Mouse (Mus musculus): ENCODE data around the gene Coa4. TPM values are rescaled to one million over a fixed set of nuclear protein-coding genes. Genes with fewer than 3 reads are reported as not detected.
A peak's percentile ranks its signal among the peaks of the same experiment; 100 is the strongest.

Gene Coa4
- total RNA-seq (2021), result 10 to 100 TPM in 1 of 2 experiments, 1 to 10 TPM in 1; 9.3 to 10.5 TPM
- 4.4 and 5.2 TPM in 2 replicates for polyA plus RNA-seq (2012; rRNA removed)
- long read RNA-seq, partial matches to known transcripts, result 1 of 6 reads
- long read RNA-seq, other reads (novel, unspliced or antisense), result 1 of 6 reads

DNA sequence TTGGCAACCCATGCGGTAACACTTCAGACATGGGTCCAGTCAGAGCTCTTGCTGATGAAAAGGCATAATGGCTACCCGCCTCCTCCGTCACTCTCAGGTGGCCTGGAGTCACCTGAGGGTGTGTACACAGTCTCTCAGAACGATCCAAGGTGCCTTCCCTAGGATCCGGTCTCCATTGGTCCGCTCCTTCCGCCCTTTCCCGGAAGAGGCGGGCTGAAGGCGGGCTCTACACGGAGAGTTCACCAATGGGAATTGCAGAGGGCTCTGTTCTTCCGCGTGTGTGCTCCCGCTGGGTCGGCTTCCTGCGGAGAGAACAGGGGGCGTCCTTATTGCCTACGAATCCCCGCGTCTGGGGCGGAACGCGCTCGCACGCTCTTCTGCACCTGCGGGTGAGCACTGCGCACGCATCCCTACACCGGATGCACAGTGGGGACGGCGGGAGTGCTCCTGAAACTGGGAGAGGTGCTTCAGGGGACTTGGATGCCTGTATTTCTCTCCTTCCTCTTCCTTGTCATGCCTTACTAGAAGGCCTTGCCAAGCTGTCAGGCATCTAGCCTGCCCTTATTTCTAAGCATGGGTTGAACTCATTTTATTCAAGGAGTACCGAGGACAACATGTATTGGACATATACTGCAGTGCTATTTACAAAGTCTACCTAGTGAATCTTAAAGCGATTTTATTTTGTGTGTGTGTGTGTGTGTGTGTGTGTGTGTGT, at the start of gene Coa4:
Coa4 (plus strand) TSS at position 268 of the 715 bp plus-strand sequence.
- DNase-seq, result peak; percentile 89

DNA sequence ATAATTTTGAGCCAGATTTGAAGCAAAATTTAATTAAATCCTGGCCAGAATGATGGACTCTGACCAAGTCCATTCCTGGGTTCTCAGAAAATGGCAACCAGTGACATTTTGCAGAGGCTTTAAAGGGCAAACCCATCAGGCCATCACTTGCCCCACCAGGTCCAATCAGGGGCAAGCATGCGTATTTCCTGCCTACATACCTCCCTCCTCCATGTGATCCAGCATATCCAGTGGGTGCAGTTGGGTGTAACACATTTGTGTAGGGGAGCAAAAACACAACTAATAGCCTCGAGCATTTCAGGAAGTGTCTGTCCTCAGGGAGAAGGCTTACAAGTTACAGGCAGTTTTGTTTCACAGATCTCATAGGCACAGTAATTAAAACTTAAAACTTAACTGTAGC, 49.6 kb upstream of the Coa4 start:
- DNase-seq, result no peak

DNA sequence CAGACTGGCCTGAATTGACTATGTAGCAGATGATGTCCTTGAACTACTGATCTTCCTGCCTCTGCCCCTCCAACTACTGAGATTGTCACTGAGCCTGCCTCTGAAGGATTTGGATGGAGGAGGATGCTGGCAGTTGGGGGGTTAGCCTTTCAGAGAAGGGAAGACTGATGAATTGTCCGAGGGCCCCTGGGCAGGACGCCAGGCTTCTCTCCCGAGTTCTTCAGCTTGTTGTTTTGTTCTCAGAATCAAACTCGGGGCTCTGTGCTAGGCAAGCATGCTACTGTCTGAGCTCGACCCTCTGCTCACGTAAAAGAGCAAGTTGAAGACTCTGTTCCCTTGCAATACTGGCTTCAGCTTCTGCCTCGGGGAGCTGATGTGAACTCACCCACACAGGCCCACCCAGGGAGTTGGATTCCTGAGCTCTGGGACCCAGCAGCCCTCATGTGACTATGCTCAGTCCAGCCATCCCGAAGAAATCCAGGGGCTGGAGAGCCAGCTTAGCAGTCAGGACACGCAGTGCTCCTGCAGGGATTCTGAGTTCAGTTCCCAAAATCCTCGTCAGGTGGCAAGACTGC, 48.3 kb upstream of the Coa4 start:
- DNase-seq, result no peak

DNA sequence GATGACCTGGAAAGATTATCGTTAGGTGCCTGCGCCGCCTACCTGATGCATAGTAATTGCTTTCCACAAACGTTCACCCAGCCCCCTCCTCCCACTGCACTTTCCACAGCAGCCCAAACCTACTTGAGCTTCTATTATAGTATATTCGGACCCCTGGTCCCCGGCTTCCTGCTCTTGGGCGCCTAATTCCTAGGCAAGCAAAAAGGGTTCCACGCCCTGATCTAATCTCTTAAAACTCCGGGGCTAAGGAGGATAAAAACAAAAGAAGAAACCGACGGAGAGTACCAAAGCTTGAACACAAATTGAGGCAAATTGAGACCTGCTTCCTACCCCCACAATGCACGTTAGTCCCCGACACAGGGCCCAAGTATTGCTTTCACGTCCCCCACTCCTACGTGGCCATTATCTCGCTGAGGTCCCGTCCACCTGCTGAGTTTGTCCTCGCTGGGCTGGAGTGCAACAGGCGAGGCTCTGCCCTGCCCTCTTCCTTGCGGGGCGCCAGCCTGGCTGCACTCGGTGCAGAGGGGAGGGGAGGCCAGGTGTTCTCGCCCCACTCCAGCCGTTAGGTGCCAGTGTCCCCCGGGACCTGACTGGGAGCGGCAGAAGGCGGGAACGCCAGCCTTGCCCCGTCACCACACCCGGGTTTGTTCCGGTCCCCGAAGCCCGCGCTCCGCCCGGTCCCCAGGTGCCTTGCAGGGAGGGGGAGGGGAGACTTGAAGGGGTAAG, 44.3 kb upstream of the Coa4 start:
- DNase-seq, result no peak

DNA sequence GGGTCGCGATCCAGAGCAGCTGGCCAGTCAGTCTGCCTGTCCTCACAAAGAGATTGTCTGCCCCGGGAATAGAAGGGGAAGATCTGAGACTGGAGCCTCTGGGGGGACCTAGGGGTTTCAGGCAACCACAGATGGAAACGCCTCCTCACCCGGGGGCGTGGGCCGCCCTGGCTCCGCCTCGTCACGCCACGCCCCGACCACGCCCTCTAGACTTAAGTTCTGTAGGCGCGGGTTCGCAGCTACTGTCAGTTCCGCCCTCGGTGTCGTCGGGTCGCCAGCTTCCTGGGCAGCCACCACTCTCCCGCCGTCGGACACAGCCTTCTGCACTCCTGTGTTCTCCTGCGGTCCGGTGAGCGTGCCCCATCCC, 43.8 kb upstream of the Coa4 start, which contains the start of gene Ucp2:
Ucp2 (plus strand) TSS at position 221 of the 367 bp plus-strand sequence.
- DNase-seq, result peak; percentile 87

DNA sequence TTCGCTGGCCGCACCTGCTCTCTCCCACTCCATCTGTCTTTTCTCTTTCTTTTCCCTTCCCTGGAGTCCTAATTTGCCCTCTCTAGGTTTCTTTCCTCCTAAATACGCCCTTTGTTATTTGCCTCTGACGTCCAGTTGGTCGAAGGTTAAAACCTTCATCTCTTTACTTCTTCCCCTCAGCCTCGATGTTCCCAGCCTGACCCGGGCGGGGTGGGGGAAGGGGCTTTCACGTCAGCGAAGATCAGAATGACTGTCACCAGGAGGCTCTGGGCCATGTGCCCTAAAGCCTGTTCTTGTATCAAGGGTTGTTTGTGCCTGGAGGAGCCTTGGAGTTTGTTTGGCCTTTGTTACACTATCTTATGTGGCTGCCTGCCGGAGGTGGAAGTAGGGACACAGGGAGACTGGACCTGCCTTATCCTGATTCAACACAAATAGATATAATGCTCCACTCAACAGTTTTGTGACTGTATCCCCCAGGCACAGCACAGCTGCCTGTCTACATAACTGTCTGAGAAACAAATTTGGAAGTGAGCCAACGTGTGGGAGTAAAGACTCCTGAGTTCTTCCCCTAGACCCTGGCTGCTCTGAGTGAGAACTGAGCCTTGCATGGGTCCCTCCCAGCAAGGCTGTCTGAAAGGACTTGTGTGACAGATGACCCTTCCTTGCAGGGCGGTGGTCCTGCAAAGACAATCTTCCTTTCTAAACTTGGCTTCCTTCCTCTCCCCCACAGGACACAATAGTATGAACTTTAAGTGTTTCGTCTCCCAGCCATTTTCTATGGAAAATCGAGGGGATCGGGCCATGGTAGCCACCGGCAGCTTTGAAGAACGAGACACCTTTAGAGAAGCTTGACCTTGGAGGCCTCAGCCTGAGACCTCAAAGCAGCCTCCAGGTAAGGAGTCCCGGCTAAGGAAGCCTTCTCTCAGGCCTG, 43.1 kb upstream of the Coa4 start:
- DNase-seq, result peak; percentile 19

DNA sequence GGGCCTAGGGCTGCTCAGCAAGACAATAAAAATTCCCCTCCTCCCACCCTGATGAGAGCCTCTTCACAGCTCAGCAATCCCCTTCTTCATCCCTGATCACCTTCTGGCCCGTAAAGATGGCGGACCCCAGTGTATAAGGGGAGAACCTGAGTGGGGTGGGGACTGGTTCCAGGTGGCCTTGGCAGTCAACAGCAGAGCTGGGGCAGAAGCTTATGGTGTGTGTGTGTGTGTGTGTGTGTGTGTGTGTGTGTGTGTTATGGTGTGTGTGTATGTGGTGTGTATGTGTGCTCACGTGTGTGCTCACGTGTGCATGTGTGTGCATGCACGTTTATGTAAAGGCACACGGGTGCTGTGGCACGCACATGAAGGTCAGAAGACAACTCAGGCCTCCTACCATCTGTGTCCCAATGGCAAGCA, 42.4 kb upstream of the Coa4 start:
- DNase-seq, result no peak

DNA sequence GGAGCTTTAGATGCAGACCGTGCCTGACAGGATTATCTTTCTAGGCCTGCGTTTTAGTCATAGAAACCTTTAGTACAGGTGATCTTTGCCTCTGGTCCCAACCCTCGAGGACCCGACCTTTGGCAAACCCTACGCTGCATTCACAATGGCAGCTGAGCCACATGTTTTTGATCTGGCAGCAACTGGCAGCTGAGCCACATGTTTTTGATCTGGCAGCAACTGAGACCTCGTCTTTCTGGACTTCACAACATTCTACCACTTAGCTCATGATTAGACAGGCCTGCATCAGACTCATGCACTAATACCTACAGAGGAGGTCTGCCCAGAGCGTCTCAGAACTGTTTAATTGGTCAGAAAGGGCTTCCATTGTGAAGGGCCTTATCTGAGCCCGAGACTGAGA, 41.8 kb upstream of the Coa4 start:
- DNase-seq, result no peak

DNA sequence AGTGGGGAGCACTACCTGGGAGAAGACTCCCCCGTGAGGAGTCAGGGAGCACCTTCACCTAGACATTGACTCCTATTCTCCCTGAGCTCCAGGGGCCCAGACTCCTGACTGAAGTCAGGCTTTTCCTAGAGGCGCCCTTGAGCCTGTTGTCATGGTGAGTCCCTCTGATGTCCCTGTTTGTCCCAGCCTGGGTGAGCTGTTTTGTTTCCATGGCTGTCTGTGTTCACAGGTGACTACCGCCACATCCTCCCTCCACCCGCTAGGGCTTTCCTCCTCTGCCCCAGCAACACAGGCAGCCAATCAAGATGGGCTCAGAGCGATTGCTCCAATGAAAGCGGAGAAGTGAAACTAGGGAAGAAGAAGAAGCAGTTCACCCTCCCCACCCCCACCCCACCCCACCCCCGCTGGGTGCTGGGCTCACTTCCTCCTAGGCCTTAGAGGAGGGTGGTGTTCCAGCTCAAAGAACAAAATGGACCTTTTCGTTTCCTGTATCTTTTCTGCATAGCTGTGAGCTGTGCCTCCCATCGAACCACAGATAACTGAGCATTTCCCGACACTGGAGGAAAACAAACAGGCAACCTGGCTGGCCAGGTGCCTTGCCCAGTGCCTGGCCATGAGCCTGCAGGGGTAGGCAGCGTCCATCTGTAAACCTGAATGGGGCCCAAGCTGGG, 41.2 kb upstream of the Coa4 start:
- DNase-seq, result peak; percentile 77

DNA sequence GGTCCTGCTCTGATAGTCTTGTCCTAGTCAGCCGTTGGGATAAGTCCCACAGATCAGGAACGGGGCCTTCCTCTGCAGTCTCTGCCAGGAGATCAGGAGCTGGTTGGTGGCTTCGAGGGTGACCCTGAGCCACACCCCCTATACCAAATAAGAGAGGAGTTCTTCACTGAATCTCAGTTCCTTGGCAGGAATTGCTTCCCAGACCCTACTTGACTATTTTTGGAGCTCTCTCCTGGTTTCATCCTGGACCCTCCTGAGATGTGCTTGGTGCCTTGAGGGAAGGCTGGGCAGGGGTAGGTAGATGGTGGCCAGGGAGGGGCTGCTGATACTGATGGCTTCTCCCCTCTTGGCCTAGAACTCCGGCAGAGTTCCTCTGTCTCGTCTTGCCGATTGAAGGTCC, 40.5 kb upstream of the Coa4 start:
- DNase-seq, result no peak

DNA sequence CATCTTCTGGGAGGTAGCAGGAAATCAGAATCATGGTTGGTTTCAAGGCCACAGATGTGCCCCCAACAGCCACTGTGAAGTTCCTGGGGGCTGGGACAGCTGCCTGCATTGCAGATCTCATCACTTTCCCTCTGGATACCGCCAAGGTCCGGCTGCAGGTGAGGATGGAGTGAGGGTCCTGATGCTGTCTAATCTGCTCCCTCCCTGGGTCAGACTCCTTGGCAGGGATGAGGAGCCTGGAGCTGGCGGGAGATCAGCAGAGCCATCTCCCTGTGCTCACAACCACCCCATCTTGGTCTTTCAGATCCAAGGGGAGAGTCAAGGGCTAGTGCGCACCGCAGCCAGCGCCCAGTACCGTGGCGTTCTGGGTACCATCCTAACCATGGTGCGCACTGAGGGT, 40.1 kb upstream of the Coa4 start:
- no peak for DNase-seq

DNA sequence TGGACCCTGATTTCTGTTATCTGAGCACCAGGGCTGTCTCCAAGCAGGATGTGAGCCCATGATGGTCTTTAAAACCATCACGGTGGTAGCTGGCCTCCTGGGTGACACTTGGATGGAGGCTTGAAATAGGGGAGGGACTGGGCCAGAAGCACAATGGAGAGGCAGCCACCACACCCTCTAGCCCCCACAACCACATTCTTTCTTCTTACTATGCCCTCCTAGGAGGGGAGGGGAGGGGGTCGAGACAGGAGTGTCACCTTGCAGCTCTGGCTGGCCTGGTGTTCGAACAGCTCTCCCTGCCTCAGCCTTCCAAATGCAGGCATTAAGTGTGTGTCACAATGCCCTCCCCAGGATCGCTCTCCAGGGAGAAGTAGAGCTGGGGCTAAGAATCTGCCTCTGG, 39.5 kb upstream of the Coa4 start:
- DNase-seq, result no peak

DNA sequence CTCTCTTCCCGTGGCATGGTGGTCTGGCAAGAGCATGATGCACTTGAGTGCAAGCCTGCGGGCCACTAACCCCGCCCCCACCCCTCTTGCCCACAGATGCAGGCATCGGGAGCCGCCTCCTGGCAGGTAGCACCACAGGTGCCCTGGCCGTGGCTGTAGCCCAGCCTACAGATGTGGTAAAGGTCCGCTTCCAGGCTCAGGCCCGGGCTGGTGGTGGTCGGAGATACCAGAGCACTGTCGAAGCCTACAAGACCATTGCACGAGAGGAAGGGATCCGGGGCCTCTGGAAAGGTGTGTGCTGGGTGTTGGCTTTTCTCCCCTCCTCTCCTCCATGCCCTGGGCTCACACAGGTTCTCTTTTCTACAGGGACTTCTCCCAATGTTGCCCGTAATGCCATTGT, 38.9 kb upstream of the Coa4 start:
- DNase-seq, result no peak

DNA sequence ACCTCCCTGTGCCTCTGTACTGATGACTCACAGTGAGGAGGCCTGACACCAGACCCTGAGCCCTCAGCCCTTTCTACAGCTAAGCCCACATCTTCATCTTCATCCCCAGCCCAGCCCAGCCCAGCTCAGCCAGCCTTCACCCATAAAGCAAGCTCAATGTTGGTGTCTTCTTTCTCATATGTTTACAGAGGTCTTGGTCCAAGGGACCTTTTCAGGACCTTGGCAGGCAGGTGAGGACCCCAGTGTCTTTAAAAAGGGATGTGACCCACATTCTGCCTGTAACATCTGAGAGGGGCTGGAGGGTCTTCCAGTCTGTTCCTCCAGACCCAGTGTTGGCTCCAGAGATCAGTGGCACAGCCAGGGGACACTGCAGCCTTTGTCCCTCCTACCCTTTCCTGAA, 37.4 kb upstream of the Coa4 start:
- no peak for DNase-seq

DNA sequence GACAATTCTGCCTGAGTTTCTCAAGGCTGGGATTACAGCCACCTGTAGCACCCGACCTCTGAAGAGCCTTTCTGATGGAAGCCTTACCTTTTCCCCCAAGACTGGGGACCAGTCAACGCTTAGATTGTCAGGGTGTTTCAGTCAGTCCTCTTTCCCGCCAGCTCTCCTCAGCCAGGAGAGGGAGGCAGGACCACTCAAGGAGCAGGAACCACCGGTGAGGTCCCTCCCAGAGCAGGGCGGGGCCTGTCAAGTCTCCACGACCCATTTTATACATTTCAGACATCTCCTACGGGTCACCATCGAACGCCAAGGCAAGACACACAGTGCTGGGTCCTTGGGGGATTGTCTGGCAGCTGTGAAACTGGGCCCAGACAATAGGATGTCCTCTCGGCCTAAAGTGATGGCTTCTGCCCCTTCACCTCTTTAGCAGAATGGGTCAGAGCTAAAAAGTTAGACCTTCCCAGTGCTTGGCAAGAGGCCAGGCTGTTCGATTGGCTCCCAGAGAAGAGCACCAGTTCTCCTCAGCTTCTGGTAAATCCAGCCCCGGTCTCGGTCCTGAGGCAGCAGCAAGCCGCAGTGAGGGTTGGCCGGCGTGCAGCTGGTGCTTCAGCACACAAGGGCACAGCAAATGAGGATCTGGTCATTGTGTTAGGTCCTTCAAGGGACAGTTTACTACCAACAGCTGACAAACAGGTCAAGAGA, 36.4 kb upstream of the Coa4 start:
- no peak for DNase-seq

DNA sequence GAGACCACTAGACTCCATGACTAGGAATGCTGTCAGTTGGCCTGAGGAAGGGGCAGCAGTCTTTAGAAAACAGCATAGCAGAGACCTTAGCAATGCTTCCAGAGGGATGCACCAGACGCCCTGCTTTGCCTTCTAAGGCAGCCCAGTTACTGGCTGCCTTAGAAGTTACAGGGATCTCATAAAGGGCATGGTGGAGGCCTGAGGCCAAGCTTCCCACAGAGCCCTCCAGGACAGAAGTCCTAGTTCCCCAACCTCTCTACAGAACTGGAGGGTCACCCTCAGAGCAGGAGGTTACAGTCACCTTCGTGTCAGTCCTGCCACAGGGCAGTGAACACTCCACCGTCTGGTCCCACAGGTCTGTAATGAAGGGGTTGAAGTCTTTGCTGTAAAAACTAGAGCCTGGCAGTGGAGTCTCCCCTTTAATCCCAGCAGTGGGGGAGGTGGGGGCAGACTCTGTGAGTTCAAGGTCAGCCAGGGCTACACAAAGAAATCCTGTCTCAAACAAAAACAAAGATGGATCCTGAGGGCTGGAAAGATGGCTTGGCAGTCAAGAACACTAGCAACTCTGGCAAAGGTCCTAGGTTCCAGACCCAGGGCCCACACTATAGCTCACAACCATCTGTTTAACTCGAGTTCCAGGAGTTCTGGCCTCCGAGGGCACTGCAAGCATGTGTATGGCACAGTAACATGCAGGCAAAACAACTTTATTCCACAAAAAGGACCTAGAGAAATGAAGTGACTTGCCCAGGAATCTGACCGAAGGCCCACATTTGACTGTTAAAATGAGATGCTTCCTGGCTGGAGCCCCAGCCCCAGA, 35.6 kb upstream of the Coa4 start:
- no peak for DNase-seq

DNA sequence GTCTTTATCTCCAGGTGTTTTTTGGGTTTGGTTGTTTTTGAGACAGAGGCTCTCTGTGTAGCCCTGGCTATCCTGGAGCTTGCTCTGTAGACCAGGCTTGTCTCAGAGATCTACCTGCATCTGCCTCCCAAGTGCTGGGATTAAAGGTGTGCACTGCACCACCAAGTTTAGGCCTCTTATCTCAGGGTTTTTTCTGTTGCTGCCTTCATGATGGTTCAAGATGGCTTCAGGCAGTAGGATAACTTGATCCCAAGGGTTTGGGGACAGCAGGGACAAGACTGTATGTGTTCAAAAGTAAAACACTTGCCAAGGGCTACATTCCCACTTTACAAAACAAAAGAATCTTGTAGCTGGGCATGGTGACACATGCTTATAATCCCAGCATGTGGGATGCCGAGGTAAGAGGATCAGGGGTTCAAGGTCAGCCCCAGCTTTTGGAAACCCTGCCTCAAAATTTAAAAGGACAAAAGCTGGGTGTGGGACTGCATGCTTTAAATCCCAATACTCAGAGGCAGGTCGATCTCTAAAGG, 35.0 kb upstream of the Coa4 start:
- DNase-seq, result no peak

DNA sequence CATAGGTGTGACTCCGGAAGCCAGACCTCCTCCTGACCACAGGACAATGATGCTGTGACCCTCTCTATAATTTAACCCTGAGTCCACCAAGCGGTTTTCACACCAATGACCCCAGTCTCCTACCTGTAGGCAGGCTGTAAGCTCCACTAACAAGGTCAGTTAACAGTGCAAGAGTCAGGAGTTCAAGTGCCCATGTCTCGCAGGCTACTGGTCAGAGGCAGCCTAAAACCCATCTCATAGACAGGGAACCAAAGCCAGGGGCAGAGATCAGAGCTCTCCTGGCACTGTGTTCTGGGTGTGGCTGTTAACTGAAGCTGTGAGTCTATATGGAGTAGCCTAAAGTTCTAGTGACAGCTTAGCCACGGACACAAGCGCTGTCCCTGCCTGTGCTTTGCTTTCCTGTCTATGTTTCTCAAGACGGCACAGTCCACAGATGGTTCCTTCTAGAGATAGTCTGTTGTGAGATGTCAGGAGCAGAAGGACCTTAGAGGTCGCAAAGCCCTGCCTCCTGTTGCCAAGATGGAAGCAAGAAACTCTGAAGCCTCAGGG, 34.4 kb upstream of the Coa4 start:
- DNase-seq, result no peak

DNA sequence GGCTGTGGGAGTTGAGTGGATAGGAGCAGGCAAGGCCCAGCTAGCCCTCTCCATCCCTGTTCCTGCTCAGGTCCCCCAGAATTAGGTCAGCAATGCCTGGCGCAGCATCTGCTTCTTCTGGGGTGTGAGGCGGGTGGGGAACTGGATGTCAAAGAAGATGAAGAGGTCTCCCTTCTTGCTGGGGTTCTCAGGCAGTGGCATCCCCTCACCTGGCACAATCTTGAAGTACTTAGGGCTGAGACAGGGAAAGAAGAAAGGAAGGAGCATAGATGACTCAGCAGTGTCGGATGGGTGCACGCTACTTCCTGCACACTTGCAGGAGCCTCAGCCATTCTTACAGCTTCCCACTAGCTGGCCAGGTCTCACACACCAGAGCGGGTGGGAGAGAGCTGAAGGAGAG, 33.8 kb upstream of the Coa4 start:
- no peak for DNase-seq
